Mouse (Mus musculus): ENCODE measurements around the gene Armc2. TPM values are rescaled to one million over a fixed set of nuclear protein-coding genes. Genes with fewer than 3 reads are reported as not detected.
A peak's percentile ranks its signal among the peaks of the same experiment; 100 is the strongest.
"Not testable (repeated sequence)": the region's sequence is repeated elsewhere in the genome, so short reads cannot be mapped to it uniquely, and the experiment has no call there.

Armc2 gene
- total RNA-seq, 2 experiments from 2014 or later = 0.16 to 0.33 TPM

DNA sequence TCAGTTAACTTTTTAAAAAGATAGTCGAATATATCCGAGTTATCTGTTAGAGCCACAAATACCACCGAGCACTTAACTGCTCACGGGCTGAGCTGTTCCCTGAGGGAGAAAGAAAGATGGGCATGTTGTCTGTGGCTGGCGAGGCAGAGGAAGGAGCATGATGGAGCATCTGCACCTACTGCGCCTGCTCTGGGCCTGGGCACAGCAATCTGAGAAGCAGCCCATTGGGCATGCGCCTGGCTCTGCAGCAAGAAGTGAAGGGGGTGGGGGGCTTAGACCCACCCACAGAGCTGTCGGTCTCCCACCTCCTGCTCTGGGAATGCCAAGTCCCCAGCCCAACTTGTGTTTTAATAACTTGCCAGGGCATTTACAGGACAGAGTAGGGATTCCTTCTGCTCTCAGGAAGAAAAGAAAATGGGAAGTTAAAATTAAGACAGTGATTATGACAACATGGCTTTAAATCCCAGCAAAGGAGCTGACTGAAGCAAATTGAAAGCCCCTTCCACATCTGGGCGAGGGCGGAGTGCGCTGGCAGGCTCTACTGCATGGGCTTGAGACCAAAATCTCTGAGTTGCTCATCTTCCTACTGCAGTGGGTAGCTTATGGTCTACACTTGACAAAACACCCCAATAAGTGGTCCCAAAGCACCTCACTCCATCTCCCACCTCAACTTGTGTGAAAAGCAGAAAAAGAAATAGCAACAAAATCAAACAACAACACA, 50.2 kb downstream of the Armc2 start:
- DNase-seq = peak; percentile 31

DNA sequence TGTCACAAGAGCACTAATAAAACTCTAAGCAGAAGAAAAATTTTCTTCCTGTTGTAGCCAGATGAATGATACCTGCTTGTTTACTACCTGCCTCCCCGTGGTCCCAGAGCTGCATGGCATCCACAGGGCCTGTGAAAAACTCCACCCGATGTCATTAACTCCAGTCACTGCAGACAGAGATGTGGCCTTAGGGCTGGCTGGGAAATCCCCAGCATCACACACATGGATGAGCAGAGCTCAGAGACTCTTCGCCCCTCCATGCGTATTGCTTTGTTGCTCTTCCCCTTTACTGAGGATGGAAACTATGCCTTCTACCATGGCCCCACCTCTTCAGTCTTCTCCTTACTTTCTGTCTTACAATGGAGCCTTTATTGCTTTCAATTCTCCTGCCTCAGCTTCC, 55.5 kb downstream of the Armc2 start:
- no peak for DNase-seq

DNA sequence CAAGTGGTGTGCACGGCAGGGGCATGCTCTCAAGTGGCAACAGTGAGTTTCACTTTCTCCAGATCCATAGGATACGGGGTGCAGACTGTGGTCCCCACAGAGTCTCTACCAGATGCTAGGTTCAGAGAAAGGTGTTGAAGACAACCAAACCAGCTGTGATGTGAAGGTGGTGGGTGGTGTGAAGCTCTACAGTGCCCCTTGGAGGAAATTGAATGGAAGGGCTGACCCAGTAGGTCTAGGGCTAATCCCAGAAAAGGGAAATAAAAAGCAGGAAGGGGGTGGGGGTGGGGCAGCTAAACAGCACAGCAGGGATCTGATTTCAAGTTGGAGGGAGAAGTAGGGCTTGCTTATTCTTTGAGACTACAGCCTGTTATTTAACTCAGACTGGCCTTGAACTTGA, 58.4 kb downstream of the Armc2 start:
- DNase-seq = no peak

DNA sequence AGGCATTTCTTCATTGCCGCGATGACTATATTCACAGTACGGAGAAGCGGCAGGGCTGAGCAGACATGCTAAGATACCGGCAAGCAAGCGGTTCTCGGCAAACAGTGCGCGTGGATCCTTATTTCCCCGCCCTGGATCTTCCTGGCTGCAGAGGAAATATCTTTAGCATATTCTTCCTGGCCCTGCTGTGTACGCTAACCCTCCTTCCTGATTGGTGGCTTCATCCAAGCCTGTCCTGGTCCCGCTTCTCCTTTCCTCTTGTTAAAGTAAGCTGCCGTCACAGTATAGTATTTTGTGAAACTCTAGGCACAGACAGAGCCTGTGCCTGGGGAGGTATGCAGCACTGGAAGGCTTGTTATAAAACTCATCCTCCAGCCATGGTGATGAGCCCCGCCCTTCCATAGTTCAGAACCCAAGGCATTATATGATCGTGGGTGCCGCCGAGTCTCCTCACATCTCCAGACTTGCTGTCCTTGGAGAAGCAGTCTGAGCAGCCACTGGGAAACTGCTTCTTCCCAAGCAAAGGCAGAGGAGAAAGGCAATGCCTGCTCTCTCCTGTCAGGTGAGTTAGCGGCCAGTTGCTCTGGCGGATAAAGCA, 59.5 kb downstream of the Armc2 start:
- no peak for DNase-seq

DNA sequence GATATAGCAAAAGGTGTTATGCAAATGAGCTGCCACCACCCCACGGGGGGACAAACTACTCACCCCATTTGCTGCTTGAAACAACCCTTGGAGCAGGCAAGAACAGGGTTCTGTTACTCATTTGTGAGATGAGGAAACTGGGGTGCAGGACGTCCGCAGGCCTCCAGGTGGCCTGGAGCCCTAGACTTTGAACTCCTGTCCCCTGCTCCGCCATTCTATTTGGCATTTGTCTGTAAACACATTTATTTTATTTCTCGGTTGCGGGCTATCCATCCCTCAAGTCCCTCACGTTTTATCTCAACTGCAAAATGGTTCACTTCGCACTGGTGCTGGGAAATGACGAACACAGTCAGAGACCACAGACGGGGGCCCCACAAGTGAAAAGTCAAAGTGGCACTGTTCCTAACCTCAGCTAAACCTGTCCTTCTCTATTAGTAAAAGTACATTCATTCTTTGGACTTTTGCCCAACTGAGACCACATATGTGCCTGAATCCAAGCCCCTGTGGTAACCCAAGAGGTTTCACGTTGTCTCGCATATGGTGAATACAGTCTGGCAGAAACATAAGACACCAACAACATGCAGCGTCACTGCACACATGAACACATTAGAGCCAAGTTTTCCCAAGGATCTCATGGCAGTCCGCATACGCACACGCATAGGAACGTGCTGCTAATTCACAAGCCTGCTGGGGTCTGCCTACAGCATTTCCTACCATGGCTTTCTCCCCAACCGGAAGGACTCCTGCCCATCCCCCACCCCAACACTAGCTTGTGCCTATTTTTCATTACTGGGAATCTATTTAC, 60.6 kb downstream of the Armc2 start:
- no peak for DNase-seq

- DNase-seq = no peak
These were observed 64.7 kb downstream of the Armc2 start for GRCm38 (mm10) chr10:41953528-41953864.

DNA sequence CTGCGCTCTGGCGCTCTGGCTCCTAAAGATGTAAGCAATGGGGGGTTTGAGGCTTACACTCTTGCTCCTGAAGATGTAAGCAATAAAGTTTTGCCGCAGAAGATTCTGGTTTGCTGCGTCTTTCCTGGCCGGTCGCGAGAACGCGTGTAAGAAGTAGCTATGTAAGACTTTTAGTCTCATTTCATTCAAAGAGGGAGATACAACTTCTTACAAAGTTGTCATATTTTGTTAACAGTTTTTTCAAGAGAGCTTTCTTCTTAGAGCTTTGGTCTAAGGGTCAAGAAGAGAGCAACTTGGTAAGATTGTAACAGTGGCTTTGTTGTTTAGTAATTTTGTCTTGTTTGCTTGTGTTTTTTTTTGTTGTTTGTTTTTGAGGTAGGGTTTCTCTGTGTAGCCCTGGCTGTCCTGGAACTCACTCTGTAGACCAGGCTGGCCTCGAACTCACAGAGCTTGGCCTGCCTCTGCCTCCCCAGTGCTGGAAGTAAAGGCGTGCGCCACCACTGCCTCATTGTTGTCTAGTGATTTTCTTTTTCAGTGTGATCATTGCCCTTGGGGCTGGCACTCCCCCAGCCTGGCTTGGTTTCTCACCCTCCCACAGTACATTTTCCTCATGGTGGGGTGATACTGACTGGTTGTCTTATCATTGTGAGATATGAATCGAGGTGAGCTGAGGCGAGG, 65.3 kb downstream of the Armc2 start:
- DNase-seq = no peak

DNA sequence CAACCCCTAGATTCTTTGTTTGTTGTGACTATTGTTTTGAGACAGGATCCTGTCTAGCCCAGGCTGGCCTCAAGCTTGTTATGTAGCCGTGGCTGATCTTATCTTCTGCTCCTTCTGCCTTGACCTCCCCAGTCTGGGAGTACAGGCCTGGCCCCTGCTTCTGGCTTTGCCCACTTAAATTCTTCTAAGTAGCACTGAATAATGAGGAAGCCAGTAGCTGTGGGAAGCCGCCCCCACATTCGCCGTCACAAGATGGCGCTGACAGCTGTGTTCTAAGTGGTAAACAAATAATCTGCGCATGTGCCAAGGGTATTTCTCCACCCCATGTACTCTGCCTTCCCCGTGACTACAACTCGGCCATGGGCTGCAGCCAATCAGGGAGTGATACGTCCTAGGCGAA, 65.9 kb downstream of the Armc2 start:
- not testable (repeated sequence) for DNase-seq

DNA sequence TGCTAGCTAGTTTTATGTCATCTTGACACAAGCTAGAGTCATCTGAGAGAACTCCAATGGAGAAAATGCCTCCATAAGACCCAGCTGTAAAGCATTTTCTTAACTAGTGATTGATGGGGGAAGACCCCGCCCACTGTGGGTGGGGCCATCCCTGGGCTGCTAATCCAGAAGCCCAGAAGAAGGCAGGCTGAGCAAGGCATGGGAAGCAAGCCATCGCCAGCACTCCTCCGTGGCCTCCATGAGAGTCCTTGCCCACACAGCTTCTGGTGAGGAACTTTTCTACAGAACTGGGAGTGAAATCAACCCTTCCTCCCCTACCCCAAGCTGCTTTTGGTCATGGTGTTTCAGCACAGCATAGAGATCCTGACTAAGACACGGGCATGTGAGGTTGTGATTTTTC, 79.2 kb downstream of the Armc2 start:
- DNase-seq = no peak

DNA sequence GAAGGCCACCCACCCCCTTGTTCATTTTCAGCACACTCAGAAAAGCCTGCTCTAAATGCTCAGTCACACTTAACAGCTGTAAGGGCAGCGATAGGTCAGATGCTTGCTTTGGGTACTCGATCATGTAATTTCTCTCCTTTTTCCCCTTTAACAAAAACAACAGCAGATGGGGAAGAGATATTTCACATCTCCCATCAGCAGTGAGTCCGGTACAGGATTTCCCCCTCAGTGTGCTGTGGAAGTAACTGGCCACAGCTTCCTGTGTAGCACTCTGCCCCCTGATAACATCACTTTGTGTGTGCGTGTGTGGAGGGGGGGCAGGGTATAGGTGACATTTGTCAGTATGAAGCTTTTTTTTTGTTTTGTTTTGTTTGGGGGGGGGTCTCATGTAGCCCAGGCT, 81.1 kb downstream of the Armc2 start:
- no peak for DNase-seq

GRCm38 (mm10) chr10:41936100-41936499, 82.1 kb downstream of the Armc2 start:
- peak; percentile 43 for DNase-seq

DNA sequence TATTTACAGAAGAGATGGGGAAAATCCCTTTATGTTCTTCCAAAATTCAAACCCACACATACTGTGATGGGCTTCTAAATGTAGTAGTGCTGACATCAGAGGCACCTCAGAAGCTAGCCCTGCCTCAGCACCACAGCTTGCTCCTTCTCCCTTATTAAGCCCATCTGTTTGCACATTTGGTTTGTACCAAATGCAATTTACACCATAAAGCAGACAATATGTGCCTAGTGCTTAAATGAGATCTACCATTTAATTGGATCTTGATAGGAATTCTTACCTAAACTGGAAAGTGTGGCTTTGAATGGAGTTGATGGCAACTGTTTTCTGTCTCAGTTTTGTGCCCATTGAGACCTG, 82.8 kb downstream of the Armc2 start:
- no peak for DNase-seq

DNA sequence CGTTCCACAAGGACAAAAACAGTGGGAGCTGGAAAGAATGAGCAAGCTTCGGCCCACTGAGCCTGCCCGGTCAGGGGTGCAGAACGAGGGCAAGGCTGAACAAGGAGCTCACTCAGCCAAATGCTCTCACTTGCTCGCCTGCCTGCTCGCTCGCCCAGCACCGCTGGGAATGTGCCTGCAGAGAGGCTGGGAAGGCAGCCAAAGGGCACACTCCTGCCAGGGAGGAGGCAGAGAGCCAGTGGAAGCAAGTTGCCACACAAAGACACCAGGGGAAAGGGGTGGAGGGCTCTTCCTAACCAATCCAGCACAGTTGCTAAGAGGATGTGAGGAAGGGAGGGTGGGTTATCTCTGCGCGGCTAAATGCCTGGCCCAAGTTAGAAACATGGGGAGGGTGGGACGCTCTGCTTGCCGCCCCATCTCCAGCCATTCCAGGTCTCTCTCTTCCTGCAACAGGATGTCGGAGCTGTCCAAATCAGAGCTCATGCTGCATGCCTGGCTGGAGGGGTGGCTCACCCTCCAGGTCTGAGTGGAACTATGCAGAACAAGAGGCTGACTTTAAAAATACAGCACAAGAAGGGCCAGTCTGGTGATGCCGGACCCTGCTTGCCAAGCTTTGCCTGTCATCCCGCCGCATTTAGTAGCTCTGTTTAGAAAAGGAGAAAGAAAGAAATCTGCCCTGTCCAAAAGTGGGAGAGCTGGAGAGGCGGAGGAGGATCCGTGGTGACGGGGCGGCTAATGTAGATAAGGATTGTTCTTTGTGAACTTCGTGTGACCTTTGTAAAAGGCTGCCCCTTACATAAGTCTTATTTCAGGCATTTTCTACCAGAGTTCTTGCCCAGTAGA, 83.4 kb downstream of the Armc2 start:
- peak; percentile 88 for DNase-seq

- no peak for DNase-seq
These were observed 84.7 kb downstream of the Armc2 start for GRCm38 (mm10) chr10:41933536-41933935.

GRCm38 (mm10) chr10:41932943-41933342, 85.3 kb downstream of the Armc2 start:
- DNase-seq = no peak

DNA sequence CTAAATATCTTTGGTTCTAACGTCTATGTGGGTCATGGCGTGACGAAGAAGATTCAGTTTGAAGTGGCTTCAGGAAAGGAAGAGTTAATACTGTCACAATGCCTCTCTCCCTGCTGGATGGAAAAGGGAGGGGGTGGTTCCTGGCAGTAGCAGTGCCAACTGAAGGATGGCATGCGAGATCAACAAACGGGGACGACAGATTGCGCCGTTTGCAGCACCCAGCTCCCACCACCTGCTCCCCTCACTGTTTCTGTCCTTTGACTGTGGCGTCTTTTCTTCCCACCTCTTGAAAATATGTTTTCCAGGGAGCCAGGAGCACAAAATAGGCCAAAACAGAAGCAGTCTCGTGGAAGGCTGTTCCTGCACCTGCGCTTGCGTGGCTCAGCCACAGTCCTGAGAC, 86.3 kb downstream of the Armc2 start:
- no peak for DNase-seq

DNA sequence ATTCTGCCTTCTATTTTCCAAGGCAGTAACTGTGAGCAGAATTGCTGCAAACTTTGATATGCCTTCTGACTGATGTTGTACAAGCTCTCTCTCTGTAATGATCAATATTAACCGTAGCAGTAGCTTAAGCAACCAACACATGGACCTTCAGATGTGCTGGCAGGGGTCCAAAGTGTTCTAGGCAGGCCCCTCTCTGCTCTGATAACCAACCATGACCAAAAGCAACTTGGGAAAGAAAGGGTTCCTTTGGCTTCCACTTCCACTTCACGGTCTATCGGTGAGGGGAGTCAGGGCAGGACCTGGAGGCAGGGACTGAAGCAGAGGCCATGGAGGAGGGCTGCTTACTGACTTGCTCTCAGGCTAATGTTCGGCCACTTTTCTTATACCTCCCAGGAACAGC, 87.3 kb downstream of the Armc2 start:
- DNase-seq = no peak

DNA sequence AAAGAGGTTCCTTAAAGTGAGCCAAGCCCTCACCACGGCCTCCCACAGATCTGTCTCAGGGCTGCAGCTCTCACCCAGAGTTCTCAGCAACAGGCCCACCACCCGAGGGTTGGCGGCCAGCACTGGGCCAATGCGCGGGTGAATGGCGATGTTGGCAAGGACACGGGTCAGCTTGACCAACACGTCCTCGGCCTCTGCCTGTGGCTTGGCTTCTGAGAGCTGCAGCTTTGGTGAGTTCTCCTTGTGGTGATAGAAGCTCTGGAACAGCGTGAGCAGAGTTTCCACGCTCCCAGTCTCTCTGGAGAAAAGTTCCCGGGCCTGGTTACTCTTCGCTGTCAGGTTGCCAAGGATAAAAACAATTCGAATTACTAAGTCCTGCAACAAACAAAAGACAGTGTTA, 91.5 kb downstream of the Armc2 start:
- peak; percentile 35 for DNase-seq

DNA sequence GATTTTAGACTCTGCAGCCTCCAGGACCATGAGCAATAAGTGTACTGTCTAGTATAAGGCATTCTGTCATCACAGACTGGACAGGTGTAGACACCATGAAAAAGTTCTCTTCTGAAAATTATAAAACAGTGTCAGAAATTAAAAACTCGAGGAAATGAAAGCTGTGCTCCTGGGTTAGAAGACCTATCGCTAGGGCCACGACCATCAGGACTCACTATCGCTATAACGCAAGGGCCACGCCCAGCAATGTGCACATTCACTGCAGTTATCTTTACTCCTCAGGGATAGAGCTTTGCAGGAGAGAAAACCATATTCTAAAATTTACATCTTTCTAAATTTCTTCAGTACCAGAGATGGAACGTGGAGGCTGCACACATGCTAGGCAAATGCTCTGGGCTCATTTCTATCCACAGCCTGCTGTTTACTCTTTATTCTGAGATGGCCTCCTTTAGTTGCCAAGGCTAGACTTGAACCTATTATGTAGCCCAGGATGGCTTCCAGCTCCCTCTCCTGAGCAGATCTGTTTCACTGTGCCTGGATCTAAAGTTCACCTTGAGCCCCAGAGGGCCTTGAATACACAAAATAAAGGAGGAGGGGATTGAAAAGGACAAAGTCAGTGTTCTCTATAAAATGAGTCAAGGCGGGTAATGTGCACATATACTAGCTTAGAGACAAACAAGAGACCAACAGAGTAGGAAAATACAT, 105.8 kb downstream of the Armc2 start:
- no peak for DNase-seq

- DNase-seq = no peak
These were observed 109.3 kb downstream of the Armc2 start for GRCm38 (mm10) chr10:41908899-41909298.

- no peak for DNase-seq
These were observed 110.3 kb downstream of the Armc2 start for GRCm38 (mm10) chr10:41907950-41908349.
